Mouse (Mus musculus) cortical plate, adult 2 months (tissue): ENCODE results near the gene Zfand2b. TPM values are rescaled to one million over a fixed set of nuclear protein-coding genes. Genes with fewer than 3 reads are reported as not detected.
A peak's percentile ranks its signal among the peaks of the same experiment; 100 is the strongest.

Experiments used
- H3K27ac ChIP-seq: fragments of 200-500 bp; 2 replicates; pipeline ENCODE4 v1.5.1; 2012; ENCODE audit warnings: low read length, control low read depth, inconsistent platforms; ENCODE audit not compliant: insufficient read depth
- H3K4me1 ChIP-seq: fragments of 200-500 bp; 2 replicates; pipeline ENCODE4 v1.6.1; 2011; ENCODE audit warnings: low read length; ENCODE audit not compliant: control insufficient read depth, insufficient read depth
- H3K4me3 ChIP-seq: fragments of 200-500 bp; 2 replicates; pipeline ENCODE4 v1.5.1; 2011; ENCODE audit warnings: mild to moderate bottlenecking, low read length, control low read depth; ENCODE audit not compliant: insufficient read depth
- CTCF ChIP-seq: fragments of 200-500 bp; IDR thresholded peaks from 2 replicates; pipeline ENCODE4 v1.5.1; 2011; ENCODE audit warnings: mild to moderate bottlenecking, control low read depth, low read length; ENCODE audit not compliant: insufficient read depth; ENCODE audit errors: extremely low read depth
- POLR2A ChIP-seq: fragments of 200-500 bp; IDR thresholded peaks from 2 replicates; pipeline ENCODE4 v1.6.1; 2011; ENCODE audit warnings: mild to moderate bottlenecking, low read length, control low read depth; ENCODE audit not compliant: insufficient read depth; ENCODE audit errors: extremely low read depth
- polyA plus RNA-seq: library from polyadenylated mRNA; depleted of rRNA; stranded (reverse); fragments of >200 nt; gene quantifications from 2 replicates; pipeline ENCODE4 v1.2.3, GENCODE M21; 2012

The Zfand2b gene
- polyA plus RNA-seq, 1 experiment = 64.3 TPM

DNA sequence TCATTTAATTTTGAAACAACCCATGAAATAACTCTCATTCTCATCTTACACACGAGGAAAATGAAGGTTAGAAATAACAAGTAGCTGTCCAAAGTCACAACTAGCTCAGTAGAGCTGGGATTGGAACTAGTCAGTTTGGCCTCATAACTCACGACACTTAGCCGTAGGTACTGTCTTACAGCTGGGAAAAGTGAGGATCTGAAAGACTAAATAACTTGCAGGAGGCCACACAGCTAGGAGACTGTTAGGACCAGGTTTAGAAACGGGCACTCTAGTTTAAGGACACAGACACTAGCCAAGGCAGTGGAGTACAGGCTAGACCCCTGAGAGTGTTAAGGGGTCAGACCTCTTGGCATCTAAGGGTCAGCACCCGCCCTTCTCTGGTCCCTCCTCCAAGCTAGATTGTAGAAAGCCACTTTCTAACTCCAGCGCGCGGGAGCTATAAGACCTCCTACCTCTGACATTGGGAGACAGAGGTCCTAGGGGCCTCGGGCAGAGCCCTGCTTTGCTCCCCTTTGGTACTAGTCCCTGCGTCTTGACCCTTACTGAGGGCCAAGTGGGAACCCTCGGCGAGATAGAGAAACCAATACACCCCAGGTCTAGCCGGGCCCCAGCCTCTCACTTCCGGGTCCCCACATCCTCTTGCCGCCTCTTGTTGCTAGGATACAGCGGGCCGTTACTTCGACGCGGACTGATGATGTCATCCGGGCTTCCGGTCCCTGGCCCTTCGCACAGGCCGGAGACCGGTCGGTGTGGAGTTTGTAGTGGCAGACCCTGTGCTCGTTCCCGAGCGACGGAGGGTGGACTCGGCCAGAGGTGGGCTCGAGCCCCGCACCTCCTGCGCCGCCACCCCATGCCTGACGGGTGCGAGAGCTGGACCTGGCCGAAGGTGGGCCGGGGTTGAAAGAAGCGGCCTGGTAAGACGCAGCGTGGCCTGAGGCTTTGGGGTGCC is 42.0 kb downstream of the Zfand2b start, which contains the start of the genes Glb1l and Stk16:
TSS of gene Glb1l (minus strand) at position 678 of the 952 bp plus-strand sequence.
TSS of gene Stk16 (plus strand) at position 703 of the 952 bp plus-strand sequence.
- TF ChIP-seq POLR2A (peak; percentile 73), CTCF (no peak)
- Histone ChIP-seq H3K4me3 (peak within 1 kb of the TSS; percentile 84), H3K4me1 (peaks cover 7% of the 10 kb centered on the region; the same call in 1 of the 2 replicates), H3K27ac (peak within 1 kb of the TSS; percentile 36; the same call in 1 of the 2 replicates)

DNA sequence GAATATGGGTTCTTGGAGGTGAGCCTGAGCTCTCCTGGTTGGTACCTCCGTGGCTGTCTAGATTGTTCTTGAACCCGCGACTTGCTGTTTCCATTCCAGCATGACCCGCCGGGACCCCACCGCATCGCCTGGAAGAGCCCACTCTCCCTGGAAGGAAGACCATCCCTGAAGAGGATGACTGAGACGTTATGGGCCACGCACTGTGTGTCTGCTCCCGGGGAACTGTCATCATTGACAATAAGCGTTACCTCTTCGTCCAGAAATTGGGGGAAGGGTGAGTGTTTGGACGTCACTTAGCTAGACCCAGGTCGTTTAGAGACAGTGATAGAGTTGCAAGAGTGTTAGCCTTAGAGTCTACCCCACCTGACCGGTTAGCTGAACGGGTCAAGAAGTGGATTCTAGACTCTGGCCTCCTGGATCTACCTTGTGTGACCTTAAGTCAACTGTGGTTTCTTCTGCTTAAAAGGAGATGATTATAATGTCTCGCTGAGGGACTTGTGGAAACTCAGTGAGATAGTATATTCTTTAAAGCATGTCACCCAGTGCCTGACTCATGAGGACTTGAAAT is 42.8 kb downstream of the Zfand2b start:
- Histone ChIP-seq H3K27ac (no peak overlapping the region), H3K4me1 (peaks cover 10% of the 10 kb centered on the region), H3K4me3 (peak overlapping the region; percentile 84)
- TF ChIP-seq POLR2A (no peak), CTCF (no peak)

DNA sequence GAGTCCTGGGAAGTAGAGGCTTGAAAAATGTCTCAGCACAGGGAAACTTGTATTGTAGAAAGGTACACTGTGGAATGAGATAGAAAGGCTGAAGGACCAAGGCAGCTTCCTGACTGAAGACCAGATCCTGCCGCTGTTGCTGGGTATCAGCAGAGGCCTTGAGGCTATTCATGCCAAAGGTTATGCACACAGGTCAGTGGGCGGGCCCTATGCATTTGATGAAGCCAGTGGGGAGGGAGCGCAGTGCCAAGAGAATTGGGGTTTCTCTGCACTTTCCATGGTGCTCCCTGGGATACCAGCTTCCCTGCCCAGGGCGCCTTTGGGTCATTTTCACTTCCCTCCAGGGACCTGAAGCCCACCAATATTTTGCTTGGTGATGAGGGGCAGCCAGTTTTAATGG is 44.1 kb downstream of the Zfand2b start:
- TF ChIP-seq CTCF (no peak), POLR2A (0 out of 2 replicates have a peak, but pooled peaks have one; percentile 22)
- no peak overlapping the region for H3K27ac ChIP-seq
- H3K4me1 ChIP-seq = peaks cover 12% of the 10 kb centered on the region
- H3K4me3 ChIP-seq = no peak overlapping the region

DNA sequence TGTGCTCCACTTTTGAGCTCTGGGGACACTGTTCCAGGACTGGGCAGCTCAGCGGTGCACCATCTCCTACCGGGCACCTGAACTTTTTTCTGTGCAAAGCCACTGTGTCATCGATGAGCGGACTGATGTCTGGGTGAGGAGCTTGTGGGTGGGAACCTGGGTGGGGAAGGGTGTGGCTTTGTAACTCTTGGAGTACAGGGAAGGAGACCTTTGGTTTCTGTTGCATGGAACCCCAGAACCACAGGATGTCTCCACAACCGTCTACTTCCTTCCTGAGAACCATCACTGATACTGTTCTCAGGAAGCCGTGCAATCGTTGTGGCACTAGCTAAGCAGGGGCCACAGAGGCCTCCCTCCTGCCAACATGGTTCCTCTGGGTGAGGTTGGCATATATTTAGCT is 44.6 kb downstream of the Zfand2b start:
- Histone ChIP-seq H3K4me1 (peaks cover 12% of the 10 kb centered on the region), H3K4me3 (no peak overlapping the region), H3K27ac (no peak overlapping the region)
- TF ChIP-seq POLR2A = no peak
- no peak for TF ChIP-seq CTCF

DNA sequence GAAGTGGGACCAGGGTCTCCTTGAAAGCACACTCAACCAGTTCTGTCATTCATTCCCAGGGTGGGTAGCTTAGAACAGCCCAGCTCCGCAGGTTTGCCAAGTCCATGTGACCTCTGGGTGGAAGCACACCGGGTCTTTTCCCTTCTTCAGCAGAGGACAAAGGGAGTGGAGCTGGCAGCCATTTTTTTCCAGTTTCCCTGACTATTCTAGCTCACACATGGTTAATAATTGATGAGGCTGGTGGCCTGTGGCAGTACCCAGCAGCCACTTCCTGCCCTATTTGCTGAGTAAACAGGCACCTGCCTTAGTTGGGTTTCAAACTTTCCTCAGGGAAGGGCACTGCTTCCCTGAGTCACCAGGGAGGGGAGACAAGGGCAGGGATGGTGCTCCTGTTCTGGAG is 46.0 kb downstream of the Zfand2b start:
- H3K4me3 ChIP-seq = no peak overlapping the region
- H3K4me1 ChIP-seq = peaks cover 12% of the 10 kb centered on the region
- TF ChIP-seq POLR2A = 0 out of 2 replicates have a peak, but pooled peaks have one; percentile 7
- TF ChIP-seq CTCF = no peak
- H3K27ac ChIP-seq = peak overlapping the region; percentile 42; the same call in 1 of the 2 replicates

DNA sequence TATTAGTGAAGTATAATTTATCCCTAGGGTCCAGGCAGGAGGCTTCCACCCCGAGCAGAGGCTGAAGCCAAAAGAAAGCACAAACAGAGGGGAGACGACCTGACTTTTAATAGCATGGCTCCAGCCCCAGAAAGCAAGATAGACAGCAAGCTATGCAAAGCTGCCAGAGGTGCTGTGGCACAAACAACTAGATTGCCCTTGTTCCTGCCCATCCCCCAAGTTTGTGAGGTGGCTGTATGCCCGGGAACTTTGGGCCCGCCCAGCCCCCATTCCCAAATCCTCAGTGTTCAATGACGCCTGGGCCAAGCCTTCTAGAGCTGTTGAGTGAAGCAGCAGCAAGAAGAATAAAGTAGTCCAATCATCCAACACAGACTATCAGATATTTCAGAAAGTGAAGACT is 46.4 kb downstream of the Zfand2b start:
- Histone ChIP-seq H3K4me1 (peaks cover 12% of the 10 kb centered on the region), H3K27ac (peak overlapping the region; percentile 42; the same call in 1 of the 2 replicates), H3K4me3 (no peak overlapping the region)
- TF ChIP-seq CTCF (no peak), POLR2A (no peak)

DNA sequence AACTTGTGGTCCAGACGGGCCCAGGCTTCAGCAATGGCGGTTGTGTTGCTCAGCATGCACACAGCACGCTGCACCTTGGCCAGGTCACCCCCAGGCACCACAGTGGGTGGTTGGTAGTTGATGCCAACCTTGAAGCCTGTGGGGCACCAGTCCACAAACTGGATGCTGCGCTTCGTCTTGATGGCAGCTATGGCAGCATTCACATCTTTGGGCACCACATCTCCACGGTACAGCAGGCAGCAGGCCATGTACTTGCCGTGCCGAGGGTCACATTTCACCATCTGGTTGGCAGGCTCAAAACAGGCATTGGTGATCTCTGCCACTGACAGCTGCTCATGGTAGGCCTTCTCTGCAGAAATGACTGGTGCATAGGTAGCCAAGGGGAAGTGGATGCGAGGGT is 47.3 kb downstream of the Zfand2b start:
- no peak overlapping the region for H3K27ac ChIP-seq
- TF ChIP-seq CTCF (no peak), POLR2A (no peak)
- no peak overlapping the region for H3K4me3 ChIP-seq
- peaks cover 9% of the 10 kb centered on the region for H3K4me1 ChIP-seq

DNA sequence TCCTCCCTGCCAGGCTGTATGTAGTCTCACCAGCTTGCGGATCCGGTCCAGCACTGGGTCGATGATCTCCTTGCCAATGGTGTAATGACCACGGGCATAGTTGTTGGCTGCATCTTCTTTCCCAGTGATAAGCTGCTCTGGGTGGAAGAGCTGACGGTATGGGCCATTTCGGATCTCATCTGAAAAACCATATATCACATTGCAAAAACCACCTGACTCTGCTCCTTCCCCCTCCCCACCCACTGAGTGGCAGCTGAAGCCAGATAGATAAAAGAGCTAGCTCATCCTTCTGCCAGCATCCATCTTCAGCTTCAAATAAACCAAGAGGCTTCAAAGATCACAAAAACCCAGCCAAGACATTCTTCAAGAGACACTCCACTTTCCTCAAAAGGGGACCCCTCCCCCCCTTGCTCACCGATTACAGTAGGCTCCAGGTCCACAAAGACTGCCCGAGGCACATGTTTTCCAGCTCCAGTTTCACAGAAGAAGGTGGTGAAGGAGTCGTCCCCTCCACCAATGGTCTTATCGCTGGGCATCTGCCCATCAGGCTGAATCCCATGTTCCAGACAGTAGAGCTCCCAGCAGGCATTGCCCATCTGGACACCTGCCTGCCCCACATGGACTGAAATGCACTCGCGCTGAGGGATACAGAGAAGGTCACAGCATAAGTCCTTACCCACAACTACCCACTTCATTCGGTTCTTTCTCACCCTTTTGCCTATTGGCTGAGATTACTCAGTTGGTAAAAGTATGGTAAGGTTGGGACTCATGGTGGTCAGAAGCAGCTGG is 48.5 kb downstream of the Zfand2b start:
- no peak overlapping the region for H3K27ac ChIP-seq
- H3K4me1 ChIP-seq = peaks cover 5% of the 10 kb centered on the region
- TF ChIP-seq POLR2A = 0 out of 2 replicates have a peak, but pooled peaks have one; percentile 5
- no peak for TF ChIP-seq CTCF
- H3K4me3 ChIP-seq = peak overlapping the region; percentile 74

DNA sequence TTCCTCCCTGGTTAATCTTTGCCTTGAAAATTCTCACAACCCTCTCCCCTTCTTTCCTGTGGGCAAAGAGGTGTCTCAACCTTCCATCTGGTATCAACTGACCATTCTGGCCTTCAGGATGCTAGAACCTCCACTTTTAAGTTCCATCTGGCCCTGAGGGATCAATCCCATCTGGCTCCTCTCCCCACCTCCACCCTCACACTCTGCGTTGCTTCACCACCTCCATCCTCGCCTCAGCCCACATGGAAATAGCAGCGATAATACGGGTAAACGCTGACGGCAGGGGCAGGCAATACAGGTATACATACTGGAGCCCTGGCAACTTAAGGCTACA is 49.4 kb downstream of the Zfand2b start:
- H3K4me3 ChIP-seq = peak overlapping the region; percentile 74
- TF ChIP-seq POLR2A = no peak
- TF ChIP-seq CTCF = no peak
- peaks cover 5% of the 10 kb centered on the region for H3K4me1 ChIP-seq
- H3K27ac ChIP-seq = peak overlapping the region; percentile 86; the same call in 1 of the 2 replicates
